Mouse (Mus musculus): ENCODE data around the gene Anp32b. TPM values are rescaled to one million over a fixed set of nuclear protein-coding genes. Genes with fewer than 3 reads are reported as not detected.

Anp32b gene
- total RNA-seq, 2 experiments from 2014 or later: 44.9 to 46.4 TPM

DNA sequence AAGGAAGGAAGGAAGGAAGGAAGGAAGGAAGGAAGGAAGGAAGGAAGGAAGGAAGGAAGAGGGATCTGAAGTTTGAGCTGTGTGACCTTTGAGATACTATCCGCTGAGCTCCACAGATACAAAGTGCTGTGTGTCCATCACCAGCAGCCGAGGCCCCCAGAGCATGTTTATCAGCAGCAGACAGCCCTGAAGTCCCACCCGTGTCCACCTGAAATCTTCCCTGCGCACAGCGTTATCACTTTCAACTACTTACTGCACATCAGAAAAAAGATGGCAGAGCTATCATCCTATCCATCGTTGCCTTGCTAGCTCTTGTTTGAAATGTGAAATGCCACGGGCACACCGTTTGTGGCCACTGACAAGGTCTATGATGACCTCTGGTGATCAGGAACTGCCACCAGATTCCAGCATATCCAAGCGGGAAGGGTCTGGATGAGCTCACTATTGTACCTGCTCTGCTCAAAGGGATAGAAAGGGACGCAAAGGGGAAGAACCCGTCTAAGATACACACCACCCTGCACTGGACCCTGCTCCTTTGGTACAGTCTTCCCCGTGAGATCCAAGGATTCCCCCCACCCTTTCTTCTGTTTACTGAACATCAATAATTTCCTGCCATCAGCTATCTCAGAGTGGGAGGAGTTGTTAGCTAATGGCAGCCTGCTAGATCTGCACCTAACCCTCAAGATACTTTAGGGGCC, 18.2 kb upstream of the Anp32b start:
- TF ChIP-seq CTCF (IDR thresholded peaks at IDR 0.05): no peak
- H3K4me3 ChIP-seq: no peak overlapping the region
- no peak overlapping the region for H3K27ac ChIP-seq
- intact Hi-C loops (cut with DNase I): no loop called here
- no peak for DNase-seq (ENCODE audit: extremely low spot score in 1 of 2, low spot score in 2 of 2)

DNA sequence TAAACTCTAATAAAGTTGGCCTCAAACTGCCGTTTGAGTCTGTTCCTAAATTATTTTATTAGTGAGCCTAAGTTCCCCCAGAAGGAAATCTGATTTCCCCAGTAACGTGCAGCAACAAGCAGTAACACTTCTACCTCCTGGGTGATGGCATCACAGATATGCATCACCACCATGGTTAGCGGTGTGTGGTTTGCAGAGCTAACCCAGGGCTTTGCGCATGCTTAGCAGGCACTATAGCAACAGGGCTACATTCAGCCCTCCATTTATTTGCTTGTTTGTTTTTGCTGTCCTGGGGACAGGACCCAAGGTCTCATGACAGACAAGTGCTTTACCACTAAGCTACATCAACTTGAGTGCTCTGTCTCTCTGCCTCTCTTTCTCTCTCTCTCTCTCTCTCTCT, 8.2 kb upstream of the Anp32b start:
- DNase-seq (ENCODE audit: extremely low spot score in 1 of 2, low spot score in 2 of 2): no peak
- H3K27ac ChIP-seq: no peak overlapping the region
- intact Hi-C loops (cut with DNase I): no loop called here
- no peak for TF ChIP-seq CTCF (IDR thresholded peaks at IDR 0.05)
- no peak overlapping the region for H3K4me3 ChIP-seq

DNA sequence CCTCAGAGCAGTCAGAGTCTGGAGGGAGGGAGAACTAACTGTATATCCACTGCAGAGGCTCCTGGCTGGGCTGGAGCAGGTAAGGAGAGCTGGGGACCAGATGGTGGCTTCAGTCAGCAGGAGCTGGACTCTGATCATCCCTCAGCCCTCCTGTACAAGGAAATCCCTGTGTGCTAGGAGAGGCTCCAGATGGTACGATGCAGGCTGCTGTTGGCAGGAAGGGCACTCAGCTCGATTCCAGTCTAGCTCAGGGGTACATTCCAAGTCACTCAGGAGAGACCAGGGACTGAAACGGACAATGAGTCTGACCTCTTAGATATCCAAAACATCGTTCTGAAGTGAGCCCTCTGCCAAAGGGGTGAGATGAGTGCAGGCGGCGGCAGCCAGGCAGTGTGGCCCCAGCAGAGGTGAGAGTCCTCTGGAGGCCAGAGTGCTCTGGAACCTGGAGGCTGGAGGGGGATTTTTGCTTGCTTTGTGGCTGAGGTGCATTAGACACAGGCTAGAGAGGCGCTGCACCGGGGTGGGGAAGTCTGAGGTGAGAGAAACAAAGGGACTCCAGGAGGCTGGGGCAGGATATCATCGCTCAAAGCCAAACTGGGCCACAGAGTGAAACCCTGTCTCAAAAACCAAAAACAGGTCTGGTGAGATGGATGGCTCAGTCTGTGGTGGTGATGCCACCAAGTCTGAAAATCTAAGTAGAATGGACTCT, 5.3 kb upstream of the Anp32b start:
- Histone ChIP-seq H3K4me3 (no peak overlapping the region), H3K27ac (no peak overlapping the region)
- no peak for TF ChIP-seq CTCF (IDR thresholded peaks at IDR 0.05)
- DNase-seq (ENCODE audit: extremely low spot score in 1 of 2, low spot score in 2 of 2): no peak
- intact Hi-C loops (cut with DNase I): no loop called here

DNA sequence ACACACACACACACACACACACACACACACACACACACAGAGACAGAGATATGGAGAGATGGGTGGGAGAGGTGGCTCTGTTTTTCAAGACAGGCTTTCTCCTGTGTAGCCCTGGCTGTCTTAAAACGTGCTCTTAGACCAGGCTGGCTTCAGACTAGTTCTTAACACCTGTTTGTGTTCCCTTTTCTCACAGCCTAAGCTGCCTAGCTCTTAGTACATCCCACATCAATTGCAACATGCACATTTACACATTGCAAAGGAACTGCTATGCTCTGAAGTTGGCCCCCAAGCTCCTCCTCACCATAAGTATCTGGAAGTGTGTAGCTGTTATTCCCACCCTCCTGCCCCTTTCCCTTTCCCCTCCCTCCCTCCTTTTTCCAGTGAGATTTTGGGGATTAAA, 3.2 kb upstream of the Anp32b start:
- DNase-seq (ENCODE audit: extremely low spot score in 1 of 2, low spot score in 2 of 2): no peak
- no peak overlapping the region for H3K27ac ChIP-seq
- intact Hi-C loops (cut with DNase I): no loop called here
- no peak for TF ChIP-seq CTCF (IDR thresholded peaks at IDR 0.05)
- no peak overlapping the region for H3K4me3 ChIP-seq

DNA sequence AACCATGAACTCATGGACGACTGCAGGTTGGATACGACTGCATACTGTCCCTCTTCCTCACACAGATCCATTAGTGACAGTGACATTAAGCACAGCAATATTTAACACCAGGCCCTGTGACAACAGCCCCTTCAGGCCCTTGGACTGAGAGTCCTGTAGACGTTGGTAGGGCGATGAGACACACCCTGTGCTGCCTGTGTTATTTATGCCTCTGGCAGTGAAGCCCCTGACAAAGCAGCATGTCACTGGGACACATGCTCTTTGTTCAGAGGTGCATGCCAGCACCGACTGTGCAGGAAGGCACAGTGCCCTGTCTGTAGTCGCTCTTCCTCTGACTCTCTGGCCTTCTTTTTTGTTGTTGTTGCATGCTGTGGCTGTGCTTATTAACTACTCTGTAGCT, 1.8 kb upstream of the Anp32b start:
- Histone ChIP-seq H3K27ac (no peak overlapping the region), H3K4me3 (no peak overlapping the region)
- no peak for DNase-seq (ENCODE audit: extremely low spot score in 1 of 2, low spot score in 2 of 2)
- intact Hi-C loops (cut with DNase I): no loop called here
- no peak for TF ChIP-seq CTCF (IDR thresholded peaks at IDR 0.05)

DNA sequence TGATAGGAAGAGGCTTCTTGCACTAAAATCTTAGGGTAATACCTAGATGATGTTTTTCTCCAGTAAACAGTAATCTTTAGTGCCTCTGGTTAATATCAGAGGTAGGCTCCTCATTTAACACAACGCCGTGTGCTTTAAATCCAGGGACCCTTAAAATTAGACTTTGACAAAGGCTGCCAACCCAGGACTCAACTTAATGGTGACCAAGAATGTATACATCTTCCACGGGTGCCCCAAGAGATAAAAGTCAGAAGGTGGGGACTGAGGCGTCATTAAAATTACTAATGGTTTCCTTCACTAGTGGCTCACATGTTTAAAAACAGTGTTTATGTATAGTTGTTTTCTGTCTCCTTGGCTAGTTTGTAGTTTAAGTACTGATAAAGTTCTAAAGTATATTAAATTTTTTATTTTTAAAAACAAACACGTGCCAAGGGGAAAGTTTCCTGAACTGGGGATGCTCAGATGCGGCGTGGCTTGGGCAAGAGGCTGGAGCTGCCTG, 633 bp upstream of the Anp32b start:
- DNase-seq (ENCODE audit: extremely low spot score in 1 of 2, low spot score in 2 of 2): no peak
- intact Hi-C loops (cut with DNase I): loop anchor here (2.0 kb wide), 1 partner anchor 253 kb away; the partner anchor contains the start of gene Xpa
- Histone ChIP-seq H3K4me3 (peak overlapping the region; percentile 64), H3K27ac (peak overlapping the region; percentile 60)
- no peak for TF ChIP-seq CTCF (IDR thresholded peaks at IDR 0.05)

DNA sequence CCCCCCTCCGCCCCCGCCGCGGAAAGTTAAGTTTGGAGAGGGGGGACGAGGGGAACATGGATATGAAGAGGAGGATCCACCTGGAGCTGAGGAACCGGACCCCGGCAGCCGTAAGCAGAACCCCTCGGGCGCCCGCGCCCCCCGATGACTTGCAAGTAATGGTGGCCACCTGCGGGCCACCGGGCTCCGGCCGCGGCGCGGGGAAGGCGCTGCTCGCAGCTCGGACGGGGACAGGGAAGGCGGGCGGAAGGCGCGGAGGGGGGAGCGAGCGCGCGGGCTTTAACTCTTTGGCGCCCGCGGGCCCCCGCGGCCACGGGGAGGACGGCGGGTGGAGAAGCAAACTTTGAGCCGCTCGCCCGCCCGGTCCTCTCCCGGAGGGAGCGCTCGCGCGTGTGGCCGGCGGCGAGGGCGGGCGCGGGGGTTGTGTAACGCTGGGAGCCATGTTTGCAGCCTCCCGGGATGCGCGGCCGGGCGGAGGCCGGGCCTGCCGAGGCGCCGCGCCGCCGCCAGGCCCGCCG, 597 bp downstream of the Anp32b start:
- TF ChIP-seq CTCF (IDR thresholded peaks at IDR 0.05): no peak
- intact Hi-C loops (cut with DNase I): loop anchor here (1.0 to 2.0 kb wide), 2 partner anchors 62 to 254 kb away; partner anchors contain the start of genes Trmo and Xpa

DNA sequence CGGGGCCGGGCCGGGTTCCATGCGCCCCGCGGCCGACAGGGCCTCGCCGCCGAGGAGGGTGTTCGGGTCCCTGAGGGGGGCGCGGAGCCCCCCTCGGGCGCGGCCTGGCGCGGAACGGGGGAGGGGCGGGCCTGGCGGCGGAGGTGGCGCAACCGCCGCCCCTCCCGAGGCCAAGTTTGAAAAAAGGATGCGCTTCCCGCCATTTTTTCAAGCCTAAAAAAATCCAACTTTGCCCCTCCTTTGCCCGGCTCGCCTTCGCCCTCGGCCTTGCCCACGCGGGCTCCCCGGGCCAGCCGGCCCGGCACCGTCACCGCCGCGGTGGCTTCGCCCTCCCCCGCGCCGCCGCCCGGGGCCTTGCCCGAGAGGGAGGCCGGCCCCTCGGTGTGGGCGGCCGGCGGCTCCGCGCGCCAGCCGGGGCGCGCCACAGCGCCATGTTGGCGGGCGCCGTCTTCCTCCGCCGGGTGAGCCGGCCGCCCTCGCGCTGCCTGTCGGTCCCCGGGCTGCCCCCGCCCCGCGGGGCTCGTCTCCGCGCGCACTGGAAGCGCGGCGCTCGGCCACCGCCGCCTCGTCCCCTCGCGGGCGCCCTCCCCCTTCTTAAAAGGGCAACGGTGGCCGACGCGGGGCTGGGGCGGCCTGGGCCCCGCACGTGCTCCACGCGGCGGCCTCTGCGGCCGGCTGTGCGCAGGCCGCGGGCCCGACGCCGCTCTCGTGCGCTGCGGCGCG, 1.2 kb downstream of the Anp32b start:
- TF ChIP-seq CTCF (IDR thresholded peaks at IDR 0.05): no peak
- Histone ChIP-seq H3K4me3 (peak overlapping the region; percentile 64), H3K27ac (peak overlapping the region; percentile 95)
- DNase-seq (ENCODE audit: extremely low spot score in 1 of 2, low spot score in 2 of 2): peak; percentile 75 to 79
- intact Hi-C loops (cut with DNase I): loop anchor here (1.0 to 2.0 kb wide), 2 partner anchors 63 to 255 kb away; partner anchors contain the start of genes Trmo and Xpa

More for the DNA sequence above, 597 bp downstream of the Anp32b start:
- Histone ChIP-seq H3K27ac (peak overlapping the region; percentile 95), H3K4me3 (peak overlapping the region; percentile 64)
- peak; percentile 70 to 76 for DNase-seq (ENCODE audit: extremely low spot score in 1 of 2, low spot score in 2 of 2)

DNA sequence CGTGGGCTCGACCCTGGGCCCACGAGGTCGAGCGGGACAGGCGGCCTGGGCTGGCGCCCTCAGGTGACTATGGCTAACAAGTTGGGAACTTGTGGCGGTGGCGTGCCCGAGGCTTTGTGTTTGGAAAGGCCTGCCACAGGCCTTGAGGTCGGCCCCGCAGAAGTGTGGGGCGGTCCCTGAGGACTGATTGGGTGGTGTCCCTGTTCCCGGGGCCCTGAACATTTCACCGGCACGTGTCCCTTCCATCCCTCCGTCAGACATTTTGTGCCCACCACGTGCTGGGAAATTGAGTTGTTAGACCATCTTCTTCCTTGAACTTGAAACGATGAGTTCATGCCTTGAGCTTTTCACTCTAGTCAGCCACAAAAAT, 1.8 kb downstream of the Anp32b start:
- H3K27ac ChIP-seq: peak overlapping the region; percentile 57
- intact Hi-C loops (cut with DNase I): no loop called here
- no peak for TF ChIP-seq CTCF (IDR thresholded peaks at IDR 0.05)
- peak overlapping the region; percentile 64 for H3K4me3 ChIP-seq
- peak; percentile 28 to 33 for DNase-seq (ENCODE audit: extremely low spot score in 1 of 2, low spot score in 2 of 2)

DNA sequence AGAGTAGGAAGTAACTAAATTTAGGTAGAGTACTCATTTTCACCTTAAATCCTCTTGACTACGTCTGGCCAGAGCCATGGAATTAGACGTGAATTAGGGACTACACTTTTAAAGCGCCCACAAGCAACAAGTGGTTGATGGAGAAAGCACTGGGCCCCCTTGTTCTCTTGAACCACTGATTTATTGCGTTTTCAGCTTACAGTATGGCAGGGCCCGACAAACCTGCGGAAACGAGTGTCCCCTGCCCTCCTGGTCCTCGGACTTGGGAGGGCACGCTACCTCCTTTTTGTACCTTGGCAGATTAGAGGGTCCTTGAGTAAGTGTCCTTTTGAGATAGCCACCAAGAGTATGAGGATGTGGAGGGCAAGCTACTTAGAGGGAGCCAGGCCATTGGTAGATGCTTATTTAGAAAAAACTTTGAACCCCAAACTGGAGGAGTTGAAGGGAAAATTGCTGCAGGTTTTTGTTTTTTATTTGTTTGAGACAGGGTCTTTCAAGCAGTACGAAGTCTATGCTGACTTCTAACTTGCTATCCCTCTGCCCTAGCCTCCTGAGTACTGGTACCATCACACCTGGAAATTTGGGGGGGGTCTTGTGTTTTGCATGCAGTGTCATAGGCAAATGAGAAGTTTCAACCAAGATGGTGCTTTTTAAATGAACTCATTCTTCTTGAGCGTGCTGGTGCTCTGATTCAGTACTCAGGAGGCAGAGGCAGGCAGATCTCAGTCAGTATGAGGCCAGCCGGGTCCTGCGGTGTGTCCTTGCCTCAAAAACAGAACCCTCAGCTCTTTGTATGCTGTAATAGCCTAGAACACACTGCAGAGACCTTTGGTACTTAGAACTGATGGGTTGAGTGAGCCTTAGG, 2.4 kb downstream of the Anp32b start:
- intact Hi-C loops (cut with DNase I): no loop called here
- no peak for DNase-seq (ENCODE audit: extremely low spot score in 1 of 2, low spot score in 2 of 2)
- Histone ChIP-seq H3K27ac (peak overlapping the region; percentile 57), H3K4me3 (peak overlapping the region; percentile 64)
- no peak for TF ChIP-seq CTCF (IDR thresholded peaks at IDR 0.05)
